In genomic region chr2:145737196-145737595, GRCm38 (mm10) we compare ENCODE assay signal across 26 mouse cellular contexts.
DNase-seq lines count a peak whose midpoint lies in the region; ATAC-seq and TF ChIP-seq lines count a peak whose summit lies in the region.
"Had no signal": no experiment of that assay in that cellular context is flagged by ENCODE, and none has a peak within 500 bp of the region (broad histone marks: within the 10 kb centered on the region; RNA-seq: fewer than 3 reads in every experiment).

No protein-coding gene starts in this region.

- H3K27ac ChIP-seq in intestine, embryonic 16.5 days (ENCODE audit: low read length) = no peak overlapping the region
- H3K27ac ChIP-seq in intestine, postnatal 0 days (ENCODE audit: low read depth, low read length) = no peak overlapping the region
- H3K27ac ChIP-seq in layer of hippocampus, adult 2 months = no peak overlapping the region
- H3K27ac ChIP-seq: embryonic facial prominence, embryonic 15.5 days; hindbrain, embryonic 12.5 days; liver, embryonic 13.5 days; lung, embryonic 15.5 days; midbrain, embryonic 12.5 days; neural tube, embryonic 15.5 days had no signal

- no peak for TF ChIP-seq CTCF in intestine, postnatal 0 days (IDR thresholded peaks at IDR 0.05; ENCODE audit: low read depth)
- no peak for TF ChIP-seq CTCF in C2C12 (IDR thresholded peaks at IDR 0.05; ENCODE audit: control insufficient read depth, insufficient read depth, insufficient read length)
- no peak for TF ChIP-seq CTCF in layer of hippocampus, adult 2 months (conservative IDR thresholded peaks at IDR 0.05)

- peak; percentile 40; the same call in 1 of the 2 replicates for ATAC-seq in intestine, embryonic 16.5 days
- no peak for ATAC-seq in intestine, postnatal 0 days
- peak; percentile 71 for ATAC-seq in megakaryocyte progenitor cell, adult 5-6 weeks (replicated peaks; ENCODE audit: poor library complexity)
- ATAC-seq: forebrain, embryonic 16.5 days had no signal

- no peaks in the 10 kb centered on the region for H3K27me3 ChIP-seq in intestine, embryonic 16.5 days (replicated peaks; ENCODE audit: control insufficient read depth, insufficient read depth, low read length)
- H3K27me3 ChIP-seq in intestine, postnatal 0 days (replicated peaks; ENCODE audit: control insufficient read depth, insufficient read depth, low read length) = no peaks in the 10 kb centered on the region
- no peaks in the 10 kb centered on the region for H3K27me3 ChIP-seq in C2C12 (ENCODE audit: control insufficient read depth, insufficient read depth, insufficient read length)
- H3K27me3 ChIP-seq: CH12.LX; embryonic facial prominence, embryonic 15.5 days; hindbrain, embryonic 12.5 days; liver, embryonic 13.5 days; lung, embryonic 15.5 days; neural tube, embryonic 15.5 days had no signal

- 46% methylated on average over 5 of the region's 5 CpGs for WGBS in intestine, embryonic 16.5 days
- 40% methylated on average over 5 of the region's 5 CpGs for WGBS in intestine, postnatal 0 days

- H3K4me1 ChIP-seq in intestine, embryonic 16.5 days (ENCODE audit: control insufficient read depth, insufficient read depth, low read length) = no peaks in the 10 kb centered on the region
- H3K4me1 ChIP-seq in intestine, postnatal 0 days (replicated peaks; ENCODE audit: control insufficient read depth, insufficient read depth, low read length) = no peaks in the 10 kb centered on the region
- H3K4me1 ChIP-seq: embryonic facial prominence, embryonic 15.5 days; hindbrain, embryonic 12.5 days; liver, embryonic 13.5 days; lung, embryonic 15.5 days; midbrain, embryonic 12.5 days; neural tube, embryonic 15.5 days had no signal

- H3K79me2 ChIP-seq in C2C12 (ENCODE audit: control insufficient read depth, insufficient read depth) = no peaks in the 10 kb centered on the region

- DNase-seq in adrenal gland, adult 2 months = peak; percentile 40
- DNase-seq in adrenal gland, postnatal 10 days = no peak
- DNase-seq in layer of hippocampus, adult 2 months (ENCODE audit: low spot score in 2 of 2) = no peak
- DNase-seq in gastrocnemius, postnatal 4 days (ENCODE audit: low spot score in 2 of 2) = no peak
- DNase-seq: adrenal gland, adult 8-10 months; cerebellum, adult 18-20 months; cerebellum, postnatal 36 days; gastrocnemius, postnatal 36 days; heart, postnatal 14 days; kidney, postnatal 14 days; liver, embryonic 13.5 days; lung, postnatal 4 days; spleen, adult 18-20 months; thymus, postnatal 25 days had no signal

- no peak overlapping the region for H3ac ChIP-seq in C2C12 (ENCODE audit: control insufficient read depth, insufficient read length, low read depth)

- H3K4me3 ChIP-seq in intestine, embryonic 16.5 days (ENCODE audit: low read length) = no peak overlapping the region
- no peak overlapping the region for H3K4me3 ChIP-seq in intestine, postnatal 0 days (ENCODE audit: low read depth, low read length)
- H3K4me3 ChIP-seq in C2C12 (ENCODE audit: insufficient read depth, poor library complexity, severe bottlenecking) = no peak overlapping the region
- H3K4me3 ChIP-seq in layer of hippocampus, adult 2 months = no peak overlapping the region
- H3K4me3 ChIP-seq: embryonic facial prominence, embryonic 15.5 days; hindbrain, embryonic 12.5 days; liver, embryonic 13.5 days; lung, embryonic 15.5 days; midbrain, embryonic 12.5 days; neural tube, embryonic 15.5 days had no signal

- H3K4me2 ChIP-seq in intestine, embryonic 16.5 days (ENCODE audit: low read depth, low read length) = no peak overlapping the region
- no peak overlapping the region for H3K4me2 ChIP-seq in intestine, postnatal 0 days (replicated peaks; ENCODE audit: low read depth)
- H3K4me2 ChIP-seq: embryonic facial prominence, embryonic 15.5 days; heart, embryonic 11.5 days; hindbrain, embryonic 12.5 days; liver, embryonic 13.5 days; lung, embryonic 15.5 days; midbrain, embryonic 12.5 days; neural tube, embryonic 15.5 days had no signal

- no peaks in the 10 kb centered on the region for H3K36me3 ChIP-seq in intestine, embryonic 16.5 days (ENCODE audit: control insufficient read depth, insufficient read depth, low read length)
- H3K36me3 ChIP-seq in intestine, postnatal 0 days (ENCODE audit: control insufficient read depth, insufficient read depth) = no peaks in the 10 kb centered on the region
- H3K36me3 ChIP-seq in C2C12 (ENCODE audit: control insufficient read depth, insufficient read depth) = no peaks in the 10 kb centered on the region
- H3K36me3 ChIP-seq: embryonic facial prominence, embryonic 15.5 days; hindbrain, embryonic 12.5 days; liver, embryonic 13.5 days; lung, embryonic 15.5 days; midbrain, embryonic 12.5 days; neural tube, embryonic 15.5 days had no signal

- no peaks in the 10 kb centered on the region for H3K9me3 ChIP-seq in intestine, embryonic 16.5 days (ENCODE audit: control insufficient read depth, low read length)
- H3K9me3 ChIP-seq in intestine, postnatal 0 days (ENCODE audit: control insufficient read depth) = no peaks in the 10 kb centered on the region
- H3K9me3 ChIP-seq: embryonic facial prominence, embryonic 15.5 days; hindbrain, embryonic 12.5 days; liver, embryonic 13.5 days; lung, embryonic 15.5 days; midbrain, embryonic 12.5 days; neural tube, embryonic 15.5 days had no signal

- H3K79me3 ChIP-seq in C2C12 (ENCODE audit: low read depth) = no peaks in the 10 kb centered on the region

- no peak overlapping the region for H3K9ac ChIP-seq in intestine, embryonic 16.5 days (ENCODE audit: low read depth, low read length)
- H3K9ac ChIP-seq in intestine, postnatal 0 days (ENCODE audit: low read depth, low read length) = no peak overlapping the region
- H3K9ac ChIP-seq: embryonic facial prominence, embryonic 15.5 days; hindbrain, embryonic 12.5 days; liver, embryonic 13.5 days; lung, embryonic 15.5 days; midbrain, embryonic 12.5 days; neural tube, embryonic 15.5 days had no signal

TF ChIP-seq in C2C12, 6 proteins besides CTCF, POLR2A, EP300 and RAD21:
- peak; percentile 15 for TF ChIP-seq MYOD1 (IDR thresholded peaks at IDR 0.05; ENCODE audit: control insufficient read depth, insufficient read length, low read depth)
- peak; percentile 49 for TF ChIP-seq CEBPB (IDR thresholded peaks at IDR 0.05; ENCODE audit: low read depth)
- TF ChIP-seq FOSL1 (IDR thresholded peaks at IDR 0.05; ENCODE audit: insufficient read depth, low read length, poor library complexity, severe bottlenecking) = no peak
